In the genomic region with DNA sequence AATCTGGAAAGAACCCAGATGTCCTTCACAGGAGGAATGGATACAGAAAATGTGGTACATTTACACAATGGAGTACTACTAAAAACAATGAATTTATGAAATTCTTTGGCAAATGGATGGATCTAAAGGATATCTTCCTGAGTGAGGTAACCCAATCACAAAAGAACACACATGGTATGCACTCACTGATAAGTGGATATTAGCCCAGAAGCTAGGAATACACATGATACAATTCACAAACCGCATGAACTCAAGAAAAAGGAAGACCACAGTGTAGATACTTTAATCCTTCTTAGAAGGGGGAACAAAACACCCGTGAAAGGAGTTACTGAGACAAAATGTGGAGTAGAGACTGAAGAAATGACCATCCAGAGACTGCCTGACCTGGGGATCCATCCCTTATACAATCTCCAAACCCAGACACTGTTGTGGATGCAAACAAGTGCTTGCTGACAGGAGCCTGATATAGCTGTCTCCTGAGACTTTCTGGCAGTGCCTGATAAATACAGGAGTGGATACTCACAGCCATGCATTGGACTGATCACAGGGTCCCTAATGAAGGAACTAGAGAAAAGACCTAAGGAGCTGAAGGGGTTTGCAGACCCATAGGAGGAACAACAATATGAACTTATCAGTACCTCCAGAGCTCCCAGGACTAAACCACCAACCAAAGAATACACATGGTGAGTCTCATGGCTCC, we compare ENCODE assay signal across 6 mouse cellular contexts.
A peak's percentile ranks its signal among the peaks of the same experiment; 100 is the strongest.
DNase-seq lines count a peak whose midpoint lies in the region; ATAC-seq lines count a peak whose summit lies in the region.
"Not testable (repeated sequence)": the region's sequence is repeated elsewhere in the genome, so short reads cannot be mapped to it uniquely, and the experiment has no call there.

No protein-coding gene starts in this region.

- peak overlapping the region; percentile 15; the same call in 1 of the 2 replicates for H3K4me3 ChIP-seq in liver, embryonic 12.5 days
- peak overlapping the region; percentile 22; the same call in 1 of the 2 replicates for H3K4me3 ChIP-seq in liver, embryonic 15.5 days (replicated peaks)

- H3K4me1 ChIP-seq in liver, embryonic 12.5 days = peaks cover 26% of the 10 kb centered on the region
- peaks cover 20% of the 10 kb centered on the region for H3K4me1 ChIP-seq in liver, embryonic 15.5 days (replicated peaks)

- H3K9ac ChIP-seq in liver, embryonic 12.5 days; liver, embryonic 15.5 days: not testable (repeated sequence)

- WGBS in liver, embryonic 12.5 days (ENCODE audit: insufficient replicate concordance) = 25% methylated on average over 2 of the region's 2 CpGs
- 36% methylated on average over 2 of the region's 2 CpGs for WGBS in liver, embryonic 15.5 days (ENCODE audit: insufficient replicate concordance)

- peak overlapping the region; percentile 84 for H3K27ac ChIP-seq in liver, embryonic 12.5 days
- H3K27ac ChIP-seq in liver, embryonic 15.5 days (replicated peaks) = peak overlapping the region; percentile 77

- H3K36me3 ChIP-seq in liver, embryonic 12.5 days; liver, embryonic 15.5 days (replicated peaks): not testable (repeated sequence)

- DNase-seq in MEL-GATA-1-ER (ENCODE audit: extremely low read depth, low read depth) = peak; percentile 85
- peak; percentile 59 for DNase-seq in c-Kit-positive CD71-positive TER-119-positive erythroid progenitor cells, embryonic 14.5 days (ENCODE audit: low spot score)

- H3K4me2 ChIP-seq in liver, embryonic 12.5 days = peak overlapping the region; percentile 51
- peak overlapping the region; percentile 43 for H3K4me2 ChIP-seq in liver, embryonic 15.5 days

- not testable (repeated sequence) for H3K9me3 ChIP-seq in liver, embryonic 12.5 days (replicated peaks); liver, embryonic 15.5 days (replicated peaks)

- peak; percentile 88 for ATAC-seq in erythroid progenitor cell, adult 5-6 weeks (replicated peaks; ENCODE audit: low FRiP score, poor library complexity, severe bottlenecking)
- peak; percentile 99 for ATAC-seq in liver, embryonic 12.5 days
- ATAC-seq in liver, embryonic 15.5 days (ENCODE audit: insufficient read depth) = peak; percentile 99
- ATAC-seq in megakaryocyte progenitor cell, adult 5-6 weeks (replicated peaks; ENCODE audit: poor library complexity) = peak; percentile 44; the same call in 1 of the 2 replicates

- not testable (repeated sequence) for H3K27me3 ChIP-seq in liver, embryonic 12.5 days (replicated peaks); liver, embryonic 15.5 days

Comparison
In these comparisons a context has a peak if more than half of its experiments do, and no peak if none do; other contexts are left out.
1. Peak in every context shown above with its lines: DNase-seq, ATAC-seq, H3K4me3 ChIP-seq and H3K27ac ChIP-seq.
2. ATAC-seq: peak in every context shown above with its lines; median percentile 99 in liver, embryonic 12.5 days; 99 in liver, embryonic 15.5 days; 88 in erythroid progenitor cell, adult 5-6 weeks; 44 in megakaryocyte progenitor cell, adult 5-6 weeks.